Mouse (Mus musculus) lung, embryonic 16.5 days (tissue): ENCODE data around the gene Dcst2. TPM values are rescaled to one million over a fixed set of nuclear protein-coding genes. Genes with fewer than 3 reads are reported as not detected.

Experiments
- ATAC-seq: fragments of 200-750 bp; cut with Nextera tagmentation; 2 replicates; pipeline ENCODE4 v1.8.0; 2017; ENCODE audit warnings: low read depth, mild to moderate bottlenecking, moderate library complexity
- H3K27ac ChIP-seq: fragments of 300-500 bp; sonication (generic); 2 replicates; pipeline ENCODE4 v1.5.1; 2014; ENCODE audit warnings: mild to moderate bottlenecking, control low read depth, low read length
- H3K27me3 ChIP-seq: fragments of 300-500 bp; sonication (generic); 2 replicates; pipeline ENCODE4 v1.6.1; 2014; ENCODE audit warnings: low read depth, low read length, mixed read lengths; ENCODE audit not compliant: control insufficient read depth, insufficient read depth
- H3K36me3 ChIP-seq: fragments of 300-500 bp; sonication (generic); 2 replicates; pipeline ENCODE4 v1.6.1; 2014; ENCODE audit warnings: low read length; ENCODE audit not compliant: control insufficient read depth, insufficient read depth
- H3K4me1 ChIP-seq: fragments of 300-500 bp; sonication (generic); replicated peaks from 2 replicates; pipeline ENCODE4 v1.6.1; 2014; ENCODE audit warnings: low read length, mixed read lengths; ENCODE audit not compliant: control insufficient read depth, insufficient read depth
- H3K4me2 ChIP-seq: fragments of 300-500 bp; sonication (generic); 2 replicates; pipeline ENCODE4 v1.6.1; 2014; ENCODE audit warnings: low read depth, low read length, control low read depth
- H3K4me3 ChIP-seq: fragments of 300-500 bp; sonication (generic); 2 replicates; pipeline ENCODE4 v1.5.1; 2014; ENCODE audit warnings: mild to moderate bottlenecking, low read length, control low read depth
- H3K9ac ChIP-seq: fragments of 300-500 bp; sonication (generic); 2 replicates; pipeline ENCODE4 v1.6.1; 2014; ENCODE audit warnings: low read length, control low read depth
- H3K9me3 ChIP-seq: fragments of 300-500 bp; sonication (generic); 2 replicates; pipeline ENCODE4 v1.6.1; 2016; ENCODE audit warnings: low read length; ENCODE audit not compliant: control insufficient read depth
- WGBS: fragments of 180-500 bp; shearing (Covaris S2); extraction: QIAGEN DNeasy Blood & Tissue Kit; methylation state at CpG from one replicate; pipeline ENCODE4 v1.1.7; 2014; 5-methylcytosine and 5-hydroxymethylcytosine counted together
- polyA plus RNA-seq: library from polyadenylated mRNA; unstranded; fragments of >200 nt; fragmentation: Nextera tagmentation; extraction: Ambion mirVana; gene quantifications from 2 replicates; pipeline ENCODE4 v1.2.1, GENCODE M21; 2015

The Dcst2 gene
- polyA plus RNA-seq, 1 experiment from 2014 or later, result 0.06 TPM

GRCm38 (mm10) chr3:89409701-89410100, 47.9 kb downstream of the Dcst2 start:
- no peak overlapping the region for H3K4me2 ChIP-seq
- whole genome bisulfite sequencing, result 85% methylated on average over 3 of the region's 3 CpGs
- no peaks in the 10 kb centered on the region for H3K27me3 ChIP-seq
- H3K4me1 ChIP-seq, result peaks cover 7% of the 10 kb centered on the region
- no peak for ATAC-seq
- H3K9me3 ChIP-seq, result no peaks in the 10 kb centered on the region
- H3K4me3 ChIP-seq, result no peak overlapping the region
- H3K36me3 ChIP-seq, result peaks cover 9% of the 10 kb centered on the region
- H3K27ac ChIP-seq, result no peak overlapping the region
- no peak overlapping the region for H3K9ac ChIP-seq

- no peaks in the 10 kb centered on the region for H3K9me3 ChIP-seq
- H3K27me3 ChIP-seq, result no peaks in the 10 kb centered on the region
- WGBS, result 75% methylated on average over 10 of the region's 10 CpGs
- H3K27ac ChIP-seq, result no peak overlapping the region
- H3K36me3 ChIP-seq, result peaks cover 20% of the 10 kb centered on the region
- H3K4me1 ChIP-seq, result peaks cover 7% of the 10 kb centered on the region
- peak overlapping the region; percentile 65 for H3K4me3 ChIP-seq
- H3K4me2 ChIP-seq, result peak overlapping the region; percentile 81
- ATAC-seq, result no peak
- H3K9ac ChIP-seq, result peak overlapping the region; percentile 67
Measured at GRCm38 (mm10) chr3:89410864-89411263, 49.1 kb downstream of the Dcst2 start.

- peaks cover 11% of the 10 kb centered on the region for H3K4me1 ChIP-seq
- ATAC-seq, result peak; percentile 99
- peak within 1 kb of the TSS; percentile 67 for H3K9ac ChIP-seq
- H3K4me2 ChIP-seq, result peak within 1 kb of the TSS; percentile 81
- no peaks in the 10 kb centered on the region for H3K9me3 ChIP-seq
- WGBS, result 5% methylated on average over 28 of the region's 28 CpGs
- peak within 1 kb of the TSS; percentile 65 for H3K4me3 ChIP-seq
- peaks cover 26% of the 10 kb centered on the region for H3K36me3 ChIP-seq
- H3K27ac ChIP-seq, result peak within 1 kb of the TSS; percentile 14; the same call in 1 of the 2 replicates
- H3K27me3 ChIP-seq, result no peaks in the 10 kb centered on the region
Measured at GRCm38 (mm10) chr3:89411490-89412393, 50.0 kb downstream of the Dcst2 start, which contains the start of gene Flad1. Gene Flad1 (minus strand): TSS chr3:89411870.

- H3K4me3 ChIP-seq, result no peak overlapping the region
- peaks cover 26% of the 10 kb centered on the region for H3K36me3 ChIP-seq
- no peak overlapping the region for H3K9ac ChIP-seq
- no peak for ATAC-seq
- H3K4me1 ChIP-seq, result peaks cover 24% of the 10 kb centered on the region
- WGBS, result 94% methylated on average over 8 of the region's 8 CpGs
- no peaks in the 10 kb centered on the region for H3K27me3 ChIP-seq
- H3K9me3 ChIP-seq, result no peaks in the 10 kb centered on the region
- H3K4me2 ChIP-seq, result no peak overlapping the region
- H3K27ac ChIP-seq, result no peak overlapping the region
Measured at GRCm38 (mm10) chr3:89416158-89416557, 54.4 kb downstream of the Dcst2 start.

GRCm38 (mm10) chr3:89417131-89417530, 55.4 kb downstream of the Dcst2 start:
- 7% methylated on average over 2 of the region's 2 CpGs for WGBS
- H3K9me3 ChIP-seq, result no peaks in the 10 kb centered on the region
- H3K27ac ChIP-seq, result peak overlapping the region; percentile 78
- H3K36me3 ChIP-seq, result peaks cover 26% of the 10 kb centered on the region
- H3K9ac ChIP-seq, result peak overlapping the region; percentile 77
- no peak for ATAC-seq
- no peaks in the 10 kb centered on the region for H3K27me3 ChIP-seq
- H3K4me2 ChIP-seq, result peak overlapping the region; percentile 91
- peak overlapping the region; percentile 78 for H3K4me3 ChIP-seq
- peaks cover 30% of the 10 kb centered on the region for H3K4me1 ChIP-seq

GRCm38 (mm10) chr3:89417840-89418169, 56.0 kb downstream of the Dcst2 start:
- H3K27me3 ChIP-seq, result no peaks in the 10 kb centered on the region
- ATAC-seq, result peak; percentile 21
- no peaks in the 10 kb centered on the region for H3K9me3 ChIP-seq
- H3K36me3 ChIP-seq, result peaks cover 26% of the 10 kb centered on the region
- peak overlapping the region; percentile 78 for H3K27ac ChIP-seq
- WGBS, result under 1% methylated on average over 20 of the region's 20 CpGs
- peak overlapping the region; percentile 91 for H3K4me2 ChIP-seq
- H3K4me1 ChIP-seq, result peaks cover 30% of the 10 kb centered on the region
- peak overlapping the region; percentile 78 for H3K4me3 ChIP-seq
- H3K9ac ChIP-seq, result peak overlapping the region; percentile 77

GRCm38 (mm10) chr3:89418170-89418860, 56.5 kb downstream of the Dcst2 start, which contains the start of the genes Cks1b and Shc1:
Gene Cks1b (minus strand): TSS chr3:89418383.
Gene Shc1 (plus strand): TSS chr3:89418443.
- peaks cover 26% of the 10 kb centered on the region for H3K36me3 ChIP-seq
- H3K4me1 ChIP-seq, result peaks cover 31% of the 10 kb centered on the region
- H3K27ac ChIP-seq, result peak within 1 kb of the TSS; percentile 99

GRCm38 (mm10) chr3:89418861-89419250, 57.1 kb downstream of the Dcst2 start:
- Histone ChIP-seq H3K27ac (peak overlapping the region; percentile 99), H3K4me2 (peak overlapping the region; percentile 94), H3K36me3 (peaks cover 30% of the 10 kb centered on the region), H3K4me1 (peaks cover 32% of the 10 kb centered on the region), H3K9ac (peak overlapping the region; percentile 84), H3K27me3 (no peaks in the 10 kb centered on the region), H3K9me3 (no peaks in the 10 kb centered on the region), H3K4me3 (peak overlapping the region; percentile 78)
- ATAC-seq, result peak; percentile 37; the same call in 1 of the 2 replicates
- 0% methylated on average over 16 of the region's 16 CpGs for WGBS

More at GRCm38 (mm10) chr3:89418170-89418860, 56.5 kb downstream of the Dcst2 start, which contains the start of the genes Cks1b and Shc1:
- no peaks in the 10 kb centered on the region for H3K27me3 ChIP-seq
- H3K9ac ChIP-seq, result peak within 1 kb of the TSS; percentile 84
- H3K4me2 ChIP-seq, result peak within 1 kb of the TSS; percentile 94
- peak within 1 kb of the TSS; percentile 78 for H3K4me3 ChIP-seq
- under 1% methylated on average over 39 of the region's 39 CpGs for WGBS
- no peaks in the 10 kb centered on the region for H3K9me3 ChIP-seq
- peak; percentile 90 for ATAC-seq

- Histone ChIP-seq H3K4me3 (peak overlapping the region; percentile 78), H3K9ac (peak overlapping the region; percentile 84), H3K4me2 (peak overlapping the region; percentile 94), H3K27me3 (no peaks in the 10 kb centered on the region), H3K9me3 (no peaks in the 10 kb centered on the region), H3K27ac (peak overlapping the region; percentile 99), H3K4me1 (peaks cover 32% of the 10 kb centered on the region), H3K36me3 (peaks cover 27% of the 10 kb centered on the region)
- ATAC-seq, result peak; percentile 18
- 0% methylated on average over 9 of the region's 9 CpGs for WGBS
Measured at GRCm38 (mm10) chr3:89419571-89419970, 57.8 kb downstream of the Dcst2 start.
